Mouse (Mus musculus): ENCODE data around the gene Ghrh.

DNA sequence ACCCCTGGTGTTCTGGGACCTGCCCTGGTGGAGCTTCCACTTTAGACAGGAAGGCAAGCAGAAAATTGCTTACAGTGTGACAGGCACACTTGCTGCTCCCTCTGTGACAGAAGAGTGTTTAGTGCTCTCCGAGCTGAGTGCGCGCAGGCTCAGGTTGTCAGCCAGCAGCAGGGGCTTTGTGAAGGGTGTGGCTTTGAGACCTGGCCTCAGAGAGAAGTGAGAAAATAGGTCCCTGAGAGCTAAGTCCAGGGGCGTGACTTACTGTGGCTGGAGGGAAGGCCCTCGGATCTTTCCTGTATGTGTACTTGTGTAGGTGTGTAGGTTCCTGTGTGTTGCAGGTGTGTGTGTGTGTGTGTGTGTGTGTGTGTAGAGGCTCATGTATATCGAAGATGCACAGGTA lies 4.0 kb downstream of the Ghrh start:
- TF ChIP-seq GATA1 (IDR thresholded peaks at IDR 0.05; ENCODE audit: borderline replicate concordance, low read length) (no peak), FLI1 (IDR thresholded peaks at IDR 0.05; ENCODE audit: low read length) (no peak)
